27 mouse cellular contexts compared by ENCODE assay signal in the genomic region with DNA sequence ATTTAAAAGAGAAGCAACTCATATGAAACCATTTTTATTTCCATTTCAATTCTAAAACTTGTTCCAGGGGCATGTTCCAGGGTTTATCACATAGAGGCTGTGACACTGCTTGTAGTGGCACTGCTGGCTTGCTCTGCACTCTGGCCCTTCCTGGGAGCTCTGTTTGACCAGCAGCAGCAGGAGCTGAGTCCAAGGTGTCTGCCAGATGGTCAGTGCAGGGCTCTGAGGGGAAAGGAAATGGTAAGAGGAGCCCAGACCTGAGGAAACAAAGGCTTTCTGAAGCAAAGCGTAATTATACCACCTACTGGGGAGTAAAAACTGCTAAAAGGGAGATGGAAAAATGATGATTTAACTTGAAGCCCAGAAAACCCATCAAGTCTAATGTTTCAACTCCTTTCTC. TPM values are rescaled to one million over a fixed set of nuclear protein-coding genes. Genes with fewer than 3 reads are reported as not detected.
DNase-seq lines count a peak whose midpoint lies in the region; ATAC-seq lines count a peak whose summit lies in the region.
"Had no signal": no experiment of that assay in that cellular context is flagged by ENCODE, and none has a peak within 500 bp of the region (broad histone marks: within the 10 kb centered on the region; RNA-seq: fewer than 3 reads in every experiment).

No protein-coding gene starts in this region.

- no peaks in the 10 kb centered on the region for H3K27me3 ChIP-seq in hindbrain, embryonic 10.5 days (ENCODE audit: insufficient read depth, poor library complexity, severe bottlenecking)
- no peaks in the 10 kb centered on the region for H3K27me3 ChIP-seq in hindbrain, embryonic 16.5 days (replicated peaks; ENCODE audit: control insufficient read depth, insufficient read depth, low read length)
- H3K27me3 ChIP-seq: embryonic facial prominence, embryonic 12.5 days; heart, embryonic 15.5 days; liver, embryonic 12.5 days; neural tube, embryonic 12.5 days had no signal

- no peak overlapping the region for H3K4me3 ChIP-seq in hindbrain, embryonic 10.5 days
- H3K4me3 ChIP-seq in hindbrain, embryonic 16.5 days (ENCODE audit: low read length) = no peak overlapping the region
- H3K4me3 ChIP-seq: embryonic facial prominence, embryonic 12.5 days; heart, embryonic 15.5 days; liver, embryonic 12.5 days; neural tube, embryonic 12.5 days had no signal

- H3K36me3 ChIP-seq in hindbrain, embryonic 10.5 days = 0 out of 2 replicates have a peak, but pooled peaks cover 3% of the 10 kb centered on the region
- H3K36me3 ChIP-seq in hindbrain, embryonic 16.5 days (ENCODE audit: control insufficient read depth, insufficient read depth, low read length) = no peaks in the 10 kb centered on the region
- H3K36me3 ChIP-seq: heart, embryonic 15.5 days; neural tube, embryonic 12.5 days had no signal

- no peak overlapping the region for H3K4me2 ChIP-seq in hindbrain, embryonic 16.5 days (ENCODE audit: low read length)
- H3K4me2 ChIP-seq: embryonic facial prominence, embryonic 12.5 days; heart, embryonic 15.5 days; liver, embryonic 12.5 days; neural tube, embryonic 12.5 days had no signal

- peak; percentile 61; the same call in 1 of the 2 replicates for ATAC-seq in cerebellum, adult (ENCODE audit: insufficient number of reproducible peaks, low FRiP score, low TSS enrichment)
- ATAC-seq in hindbrain, embryonic 16.5 days = no peak
- ATAC-seq: forebrain, postnatal 0 days; hindbrain, postnatal 0 days; intestine, embryonic 16.5 days; liver, embryonic 12.5 days had no signal

- H3K9ac ChIP-seq in hindbrain, embryonic 16.5 days (ENCODE audit: low read depth, low read length) = no peak overlapping the region
- H3K9ac ChIP-seq: embryonic facial prominence, embryonic 12.5 days; forebrain, postnatal 0 days; heart, embryonic 15.5 days; liver, embryonic 12.5 days; neural tube, embryonic 12.5 days had no signal

- 66% methylated on average over 1 of the region's 1 CpGs for WGBS in hindbrain, embryonic 10.5 days
- WGBS in hindbrain, embryonic 16.5 days = 81% methylated on average over 1 of the region's 1 CpGs

- DNase-seq in cerebellum, adult 9-11 months = no peak
- peak; percentile 20 for DNase-seq in hindbrain, embryonic 10.5 days (ENCODE audit: low spot score)
- DNase-seq in forelimb bud, embryonic 11.5 days (ENCODE audit: low read depth, low spot score) = peak; percentile 31
- no peak for DNase-seq in right cerebral cortex, postnatal 4 days
- no peak for DNase-seq in right cerebral cortex, adult 2 months (ENCODE audit: low spot score in 2 of 2)
- no peak for DNase-seq in lung, postnatal 25 days (ENCODE audit: low spot score)
- DNase-seq: adrenal gland, postnatal 25 days; forebrain, postnatal 0 days; gastrocnemius, postnatal 25 days; kidney, adult 9 months; kidney, postnatal 14 days; left cerebral cortex, postnatal 4 days; lung, adult 18-20 months; lung, postnatal 14 days; midbrain, embryonic 14.5 days; right cerebral cortex, adult 18-20 months; thymus, adult 2 months; thymus, postnatal 4 days had no signal

- no peak overlapping the region for H3K27ac ChIP-seq in hindbrain, embryonic 10.5 days
- no peak overlapping the region for H3K27ac ChIP-seq in hindbrain, embryonic 16.5 days (ENCODE audit: low read depth, low read length)
- H3K27ac ChIP-seq: embryonic facial prominence, embryonic 12.5 days; heart, embryonic 15.5 days; hindbrain, postnatal 0 days; liver, embryonic 12.5 days; neural tube, embryonic 12.5 days; stomach, postnatal 0 days had no signal

- H3K4me1 ChIP-seq in hindbrain, embryonic 10.5 days (replicated peaks) = no peaks in the 10 kb centered on the region
- no peaks in the 10 kb centered on the region for H3K4me1 ChIP-seq in hindbrain, embryonic 16.5 days (ENCODE audit: control insufficient read depth, insufficient read depth, low read depth, low read length)
- H3K4me1 ChIP-seq: heart, embryonic 15.5 days; liver, embryonic 12.5 days; neural tube, embryonic 12.5 days had no signal

- no peaks in the 10 kb centered on the region for H3K9me3 ChIP-seq in hindbrain, embryonic 10.5 days
- no peaks in the 10 kb centered on the region for H3K9me3 ChIP-seq in hindbrain, embryonic 16.5 days (ENCODE audit: control insufficient read depth, low read length)
- H3K9me3 ChIP-seq: embryonic facial prominence, embryonic 12.5 days; heart, embryonic 15.5 days; liver, embryonic 12.5 days; neural tube, embryonic 12.5 days had no signal

RNA-seq across cellular contexts. Expression of a gene that starts 18.0 kb away (rescaled TPM):
- 18.3 and 20.3 TPM in 2 replicates for polyA plus RNA-seq in hindbrain, embryonic 10.5 days (2016; fragmentation: Nextera tagmentation; extraction: Ambion mirVana)
- polyA plus RNA-seq in hindbrain, embryonic 16.5 days (2015; fragmentation: Nextera tagmentation; extraction: Ambion mirVana) = 14.1 and 14.9 TPM in 2 replicates

RNA-seq across cellular contexts. Expression of a gene that starts 18.1 kb away (rescaled TPM):
- 7.0 and 10.1 TPM in 2 replicates for polyA plus RNA-seq in hindbrain, embryonic 10.5 days (2016; fragmentation: Nextera tagmentation; extraction: Ambion mirVana)
- 8.5 and 11.1 TPM in 2 replicates for polyA plus RNA-seq in hindbrain, embryonic 16.5 days (2015; fragmentation: Nextera tagmentation; extraction: Ambion mirVana)

Comparison
In these comparisons a context has a peak if more than half of its experiments do, and no peak if none do; other contexts are left out.
1. DNase-seq: peak in hindbrain, embryonic 10.5 days (single experiment) and forelimb bud, embryonic 11.5 days (single experiment); none in cerebellum, adult 9-11 months (single experiment), right cerebral cortex, postnatal 4 days (single experiment), right cerebral cortex, adult 2 months (0 of 2) and lung, postnatal 25 days (single experiment).